Mouse (Mus musculus): Measurements from ENCODE around the gene Abt1. TPM values are rescaled to one million over a fixed set of nuclear protein-coding genes. Genes with fewer than 3 reads are reported as not detected.

The Abt1 gene
- polyA plus RNA-seq, 1 experiment from 2014 or later, result 15.2 TPM

- 0 out of 2 replicates have a peak overlapping the region, but pooled peaks have one; percentile 8 for H3K27ac ChIP-seq
- no peak for ATAC-seq (ENCODE audit: insufficient number of reproducible peaks, insufficient read depth, low FRiP score, low TSS enrichment, low read depth)
- peak overlapping the region; percentile 49 for H3K4me3 ChIP-seq (replicated peaks)
- peaks cover 6% of the 10 kb centered on the region; the same call in 1 of the 2 replicates for H3K4me1 ChIP-seq (replicated peaks)
- H3K4me2 ChIP-seq, result peak overlapping the region; percentile 66
- H3K9ac ChIP-seq (replicated peaks), result no peak overlapping the region
- H3K27me3 ChIP-seq, result no peaks in the 10 kb centered on the region
- no peaks in the 10 kb centered on the region for H3K36me3 ChIP-seq
- under 1% methylated on average over 7 of the region's 7 CpGs for WGBS
- H3K9me3 ChIP-seq, result no peaks in the 10 kb centered on the region
These were observed 14.9 kb upstream of the Abt1 start for GRCm38 (mm10) chr13:23438521-23438920.

GRCm38 (mm10) chr13:23437908-23438307, 14.2 kb upstream of the Abt1 start:
- H3K9me3 ChIP-seq, result no peaks in the 10 kb centered on the region
- peaks cover 6% of the 10 kb centered on the region; the same call in 1 of the 2 replicates for H3K4me1 ChIP-seq (replicated peaks)
- peak overlapping the region; percentile 49 for H3K4me3 ChIP-seq (replicated peaks)
- no peaks in the 10 kb centered on the region for H3K36me3 ChIP-seq
- H3K9ac ChIP-seq (replicated peaks), result peak overlapping the region; percentile 63
- peak overlapping the region; percentile 66 for H3K4me2 ChIP-seq
- peak; percentile 73 for ATAC-seq (ENCODE audit: insufficient number of reproducible peaks, insufficient read depth, low FRiP score, low TSS enrichment, low read depth)
- under 1% methylated on average over 17 of the region's 17 CpGs for WGBS
- H3K27ac ChIP-seq, result peak overlapping the region; percentile 78; the same call in 1 of the 2 replicates
- no peaks in the 10 kb centered on the region for H3K27me3 ChIP-seq

- H3K4me3 ChIP-seq (replicated peaks), result peak overlapping the region; percentile 49
- H3K9ac ChIP-seq (replicated peaks), result peak overlapping the region; percentile 63
- H3K4me1 ChIP-seq (replicated peaks), result peaks cover 6% of the 10 kb centered on the region; the same call in 1 of the 2 replicates
- no peaks in the 10 kb centered on the region for H3K27me3 ChIP-seq
- ATAC-seq (ENCODE audit: insufficient number of reproducible peaks, insufficient read depth, low FRiP score, low TSS enrichment, low read depth), result peak; percentile 48; the same call in 1 of the 2 replicates
- WGBS, result 1% methylated on average over 32 of the region's 32 CpGs
- no peaks in the 10 kb centered on the region for H3K36me3 ChIP-seq
- H3K9me3 ChIP-seq, result no peaks in the 10 kb centered on the region
- peak overlapping the region; percentile 66 for H3K4me2 ChIP-seq
- peak overlapping the region; percentile 78 for H3K27ac ChIP-seq
These were observed 13.5 kb upstream of the Abt1 start for GRCm38 (mm10) chr13:23436861-23437822.

- Histone ChIP-seq H3K4me1 (replicated peaks) (peaks cover 6% of the 10 kb centered on the region; the same call in 1 of the 2 replicates), H3K27ac (no peak overlapping the region), H3K27me3 (no peaks in the 10 kb centered on the region), H3K9ac (replicated peaks) (no peak overlapping the region), H3K36me3 (no peaks in the 10 kb centered on the region), H3K4me3 (replicated peaks) (peak overlapping the region; percentile 41), H3K4me2 (peak overlapping the region; percentile 61), H3K9me3 (no peaks in the 10 kb centered on the region)
- ATAC-seq (ENCODE audit: insufficient number of reproducible peaks, insufficient read depth, low FRiP score, low TSS enrichment, low read depth), result no peak
- WGBS, result under 1% methylated on average over 11 of the region's 11 CpGs
These were observed 12.6 kb upstream of the Abt1 start for GRCm38 (mm10) chr13:23436231-23436661.

GRCm38 (mm10) chr13:23435676-23436075, 12.0 kb upstream of the Abt1 start:
- Histone ChIP-seq H3K27ac (no peak overlapping the region), H3K9ac (replicated peaks) (peak overlapping the region; percentile 52), H3K4me1 (replicated peaks) (peaks cover 6% of the 10 kb centered on the region; the same call in 1 of the 2 replicates), H3K4me3 (replicated peaks) (peak overlapping the region; percentile 41), H3K27me3 (no peaks in the 10 kb centered on the region), H3K9me3 (no peaks in the 10 kb centered on the region), H3K36me3 (no peaks in the 10 kb centered on the region), H3K4me2 (peak overlapping the region; percentile 61)
- 2% methylated on average over 12 of the region's 12 CpGs for WGBS
- no peak for ATAC-seq (ENCODE audit: insufficient number of reproducible peaks, insufficient read depth, low FRiP score, low TSS enrichment, low read depth)

GRCm38 (mm10) chr13:23435241-23435640, 11.6 kb upstream of the Abt1 start:
- no peak for ATAC-seq (ENCODE audit: insufficient number of reproducible peaks, insufficient read depth, low FRiP score, low TSS enrichment, low read depth)
- 17% methylated on average over 4 of the region's 4 CpGs for WGBS
- H3K27me3 ChIP-seq, result no peaks in the 10 kb centered on the region

GRCm38 (mm10) chr13:23434426-23434825, 10.8 kb upstream of the Abt1 start:
- WGBS, result 8% methylated on average over 7 of the region's 7 CpGs

More at GRCm38 (mm10) chr13:23435241-23435640, 11.6 kb upstream of the Abt1 start:
- peak overlapping the region; percentile 52; the same call in 1 of the 2 replicates for H3K9ac ChIP-seq (replicated peaks)
- no peak overlapping the region for H3K27ac ChIP-seq
- peaks cover 6% of the 10 kb centered on the region; the same call in 1 of the 2 replicates for H3K4me1 ChIP-seq (replicated peaks)
- H3K36me3 ChIP-seq, result no peaks in the 10 kb centered on the region
- peak overlapping the region; percentile 41 for H3K4me3 ChIP-seq (replicated peaks)
- H3K4me2 ChIP-seq, result peak overlapping the region; percentile 61
- no peaks in the 10 kb centered on the region for H3K9me3 ChIP-seq

GRCm38 (mm10) chr13:23433801-23434200, 10.1 kb upstream of the Abt1 start:
- Histone ChIP-seq H3K4me1 (replicated peaks) (peaks cover 15% of the 10 kb centered on the region; the same call in 1 of the 2 replicates), H3K36me3 (no peaks in the 10 kb centered on the region), H3K9ac (replicated peaks) (no peak overlapping the region), H3K27ac (no peak overlapping the region), H3K9me3 (no peaks in the 10 kb centered on the region), H3K4me2 (peak overlapping the region; percentile 26), H3K4me3 (replicated peaks) (no peak overlapping the region), H3K27me3 (no peaks in the 10 kb centered on the region)
- no peak for ATAC-seq (ENCODE audit: insufficient number of reproducible peaks, insufficient read depth, low FRiP score, low TSS enrichment, low read depth)
- WGBS, result 58% methylated on average over 5 of the region's 5 CpGs

More at GRCm38 (mm10) chr13:23434426-23434825, 10.8 kb upstream of the Abt1 start:
- H3K36me3 ChIP-seq, result no peaks in the 10 kb centered on the region
- no peaks in the 10 kb centered on the region for H3K27me3 ChIP-seq
- H3K9me3 ChIP-seq, result no peaks in the 10 kb centered on the region
- ATAC-seq (ENCODE audit: insufficient number of reproducible peaks, insufficient read depth, low FRiP score, low TSS enrichment, low read depth), result no peak
- H3K4me1 ChIP-seq (replicated peaks), result peaks cover 10% of the 10 kb centered on the region; the same call in 1 of the 2 replicates
- 0 out of 2 replicates have a peak overlapping the region, but pooled peaks have one; percentile 3 for H3K9ac ChIP-seq (replicated peaks)
- peak overlapping the region; percentile 61 for H3K4me2 ChIP-seq
- peak overlapping the region; percentile 50; the same call in 1 of the 2 replicates for H3K27ac ChIP-seq
- peak overlapping the region; percentile 19; the same call in 1 of the 2 replicates for H3K4me3 ChIP-seq (replicated peaks)

- Histone ChIP-seq H3K4me1 (replicated peaks) (peaks cover 18% of the 10 kb centered on the region), H3K4me2 (peak overlapping the region; percentile 58), H3K9me3 (no peaks in the 10 kb centered on the region), H3K4me3 (replicated peaks) (peak overlapping the region; percentile 51), H3K27me3 (no peaks in the 10 kb centered on the region), H3K36me3 (no peaks in the 10 kb centered on the region), H3K27ac (peak overlapping the region; percentile 72), H3K9ac (replicated peaks) (0 out of 2 replicates have a peak overlapping the region, but pooled peaks have one; percentile 12)
- WGBS, result 8% methylated on average over 5 of the region's 5 CpGs
- no peak for ATAC-seq (ENCODE audit: insufficient number of reproducible peaks, insufficient read depth, low FRiP score, low TSS enrichment, low read depth)
These were observed 9.5 kb upstream of the Abt1 start for GRCm38 (mm10) chr13:23433206-23433605.

GRCm38 (mm10) chr13:23432562-23433201, 9.0 kb upstream of the Abt1 start:
- Histone ChIP-seq H3K9ac (replicated peaks) (peak overlapping the region; percentile 37; the same call in 1 of the 2 replicates), H3K27ac (peak overlapping the region; percentile 95), H3K27me3 (no peaks in the 10 kb centered on the region), H3K9me3 (no peaks in the 10 kb centered on the region), H3K4me3 (replicated peaks) (peak overlapping the region; percentile 51), H3K4me2 (peak overlapping the region; percentile 58), H3K4me1 (replicated peaks) (peaks cover 19% of the 10 kb centered on the region), H3K36me3 (no peaks in the 10 kb centered on the region)
- peak; percentile 91 for ATAC-seq (ENCODE audit: insufficient number of reproducible peaks, insufficient read depth, low FRiP score, low TSS enrichment, low read depth)
- under 1% methylated on average over 28 of the region's 28 CpGs for WGBS

Data from limb, embryonic 12.5 days (tissue).